Mouse (Mus musculus) fat pad, adult 2 months (tissue): ENCODE results near the gene Coro2b.

Experiments
- DNase-seq: peaks from one replicate; pipeline ENCODE4 v3.0.0-alpha.2; 2011; ENCODE audit warnings: low read depth, low spot score; ENCODE audit errors: extremely low read depth

Gene Coro2b

GRCm38 (mm10) chr9:62536655-62537631 is at the start of gene Coro2b:
Gene Coro2b, minus strand, starts transcription at chr9:62537044.
- no peak for DNase-seq

- DNase-seq: no peak
These were observed 40.7 kb upstream of the Coro2b start for GRCm38 (mm10) chr9:62577558-62577957.

- DNase-seq: no peak
These were observed 32.3 kb upstream of the Coro2b start for GRCm38 (mm10) chr9:62569121-62569520.

- DNase-seq: no peak
These were observed 31.0 kb upstream of the Coro2b start for GRCm38 (mm10) chr9:62567818-62568217.

- no peak for DNase-seq
These were observed 25.4 kb upstream of the Coro2b start for GRCm38 (mm10) chr9:62562236-62562635.

GRCm38 (mm10) chr9:62560432-62560831 is 23.6 kb upstream of the Coro2b start:
- DNase-seq: no peak

- no peak for DNase-seq
These were observed 23.2 kb upstream of the Coro2b start for GRCm38 (mm10) chr9:62560006-62560405.

GRCm38 (mm10) chr9:62559446-62559845 is 22.6 kb upstream of the Coro2b start:
- DNase-seq: no peak

GRCm38 (mm10) chr9:62558058-62558457 is 21.2 kb upstream of the Coro2b start:
- no peak for DNase-seq

GRCm38 (mm10) chr9:62556748-62557147 is 19.9 kb upstream of the Coro2b start:
- DNase-seq: no peak

- no peak for DNase-seq
These were observed 18.5 kb upstream of the Coro2b start for GRCm38 (mm10) chr9:62555258-62555856.

GRCm38 (mm10) chr9:62554606-62555005 is 17.8 kb upstream of the Coro2b start:
- DNase-seq: no peak

GRCm38 (mm10) chr9:62553366-62553940 is 16.6 kb upstream of the Coro2b start:
- DNase-seq: no peak

- DNase-seq: no peak
These were observed 14.7 kb upstream of the Coro2b start for GRCm38 (mm10) chr9:62551531-62551930.

GRCm38 (mm10) chr9:62550661-62551093 is 13.8 kb upstream of the Coro2b start:
- no peak for DNase-seq

GRCm38 (mm10) chr9:62549809-62550208 is 13.0 kb upstream of the Coro2b start:
- DNase-seq: no peak

- no peak for DNase-seq
These were observed 10.6 kb upstream of the Coro2b start for GRCm38 (mm10) chr9:62547476-62547875.

GRCm38 (mm10) chr9:62544856-62545255 is 8.0 kb upstream of the Coro2b start:
- no peak for DNase-seq

GRCm38 (mm10) chr9:62543878-62544277 is 7.0 kb upstream of the Coro2b start:
- no peak for DNase-seq

GRCm38 (mm10) chr9:62541606-62542005 is 4.8 kb upstream of the Coro2b start:
- DNase-seq: no peak

GRCm38 (mm10) chr9:62541182-62541581 is 4.3 kb upstream of the Coro2b start:
- no peak for DNase-seq

- DNase-seq: no peak
These were observed 3.9 kb upstream of the Coro2b start for GRCm38 (mm10) chr9:62540736-62541135.
